Mouse (Mus musculus) forebrain, embryonic 12.5 days (tissue): ENCODE results near the gene Sipa1l3. TPM values are rescaled to one million over a fixed set of nuclear protein-coding genes. Genes with fewer than 3 reads are reported as not detected.

Source experiments
- ATAC-seq: fragments of 200-750 bp; cut with Nextera tagmentation; 2 replicates; pipeline ENCODE4 v1.8.0; 2017; ENCODE audit warnings: moderate TSS enrichment; ENCODE audit not compliant: low FRiP score
- H3K27ac ChIP-seq: fragments of 300-500 bp; sonication (generic); 2 replicates; pipeline ENCODE4 v1.5.1; 2016; ENCODE audit warnings: mild to moderate bottlenecking
- H3K27me3 ChIP-seq: fragments of 300-500 bp; sonication (generic); 2 replicates; pipeline ENCODE4 v1.6.1; 2016; ENCODE audit warnings: mild to moderate bottlenecking
- H3K36me3 ChIP-seq: fragments of 300-500 bp; sonication (generic); replicated peaks from 2 replicates; pipeline ENCODE4 v1.6.1; 2016; ENCODE audit warnings: mild to moderate bottlenecking
- H3K4me1 ChIP-seq: fragments of 300-500 bp; sonication (generic); 2 replicates; pipeline ENCODE4 v1.6.1; 2016
- H3K4me2 ChIP-seq: fragments of 300-500 bp; sonication (generic); 2 replicates; pipeline ENCODE4 v1.6.1; 2016; ENCODE audit warnings: mild to moderate bottlenecking, moderate library complexity
- H3K4me3 ChIP-seq: fragments of 300-500 bp; sonication (generic); replicated peaks from 2 replicates; pipeline ENCODE4 v1.5.1; 2016; ENCODE audit warnings: mild to moderate bottlenecking
- H3K9ac ChIP-seq: fragments of 300-500 bp; sonication (generic); 2 replicates; pipeline ENCODE4 v1.6.1; 2016; ENCODE audit warnings: mild to moderate bottlenecking
- H3K9me3 ChIP-seq: fragments of 300-500 bp; sonication (generic); 2 replicates; pipeline ENCODE4 v1.6.1; 2016
- WGBS: fragments of 180-500 bp; shearing (Covaris S2); methylation state at CpG from one replicate; pipeline ENCODE4 v1.1.7; 2016; 5-methylcytosine and 5-hydroxymethylcytosine counted together
- polyA plus RNA-seq: library from polyadenylated mRNA; unstranded; fragments of >200 nt; fragmentation: Nextera tagmentation; extraction: Ambion mirVana; gene quantifications from 2 replicates; pipeline ENCODE4 v1.2.1, GENCODE M21; 2016

Sipa1l3 gene
- polyA plus RNA-seq, 1 experiment from 2014 or later: 12.3 TPM

- H3K9ac ChIP-seq: no peak overlapping the region
- no peak overlapping the region for H3K4me3 ChIP-seq
- 60% methylated on average over 3 of the region's 3 CpGs for WGBS
- H3K27me3 ChIP-seq: no peaks in the 10 kb centered on the region
- H3K27ac ChIP-seq: peak overlapping the region; percentile 42
- no peaks in the 10 kb centered on the region for H3K9me3 ChIP-seq
- no peak overlapping the region for H3K4me2 ChIP-seq
- H3K36me3 ChIP-seq: peaks cover 22% of the 10 kb centered on the region; the same call in 1 of the 2 replicates
- H3K4me1 ChIP-seq: peaks cover 27% of the 10 kb centered on the region
- ATAC-seq: no peak
Observed at GRCm38 (mm10) chr7:29346212-29346611, 172.2 kb downstream of the Sipa1l3 start.

DNA sequence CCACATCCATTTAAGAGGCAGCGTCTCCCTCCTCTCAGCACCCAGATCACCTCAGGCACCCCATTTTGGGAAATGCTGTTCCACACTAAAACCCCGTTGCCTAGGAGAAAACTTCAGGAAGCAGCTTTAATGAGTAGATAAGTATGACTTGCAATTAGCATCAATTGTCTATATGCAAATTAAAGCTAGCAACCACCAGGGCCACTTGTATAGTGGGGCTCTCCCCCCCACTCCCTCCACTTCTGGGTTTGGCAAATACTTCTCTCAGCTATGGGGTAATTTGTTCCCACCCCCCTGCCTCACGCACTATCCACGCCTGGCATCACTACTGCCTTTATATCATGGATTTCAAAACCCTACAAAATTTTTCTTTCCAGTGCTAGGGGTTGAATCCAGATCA, 172.9 kb downstream of the Sipa1l3 start:
- H3K4me3 ChIP-seq: no peak overlapping the region
- peak overlapping the region; percentile 59; the same call in 1 of the 2 replicates for H3K27ac ChIP-seq
- no peak overlapping the region for H3K4me2 ChIP-seq
- ATAC-seq: peak; percentile 47; the same call in 1 of the 2 replicates
- peaks cover 17% of the 10 kb centered on the region; the same call in 1 of the 2 replicates for H3K36me3 ChIP-seq
- WGBS: 34% methylated on average over 4 of the region's 4 CpGs
- no peak overlapping the region for H3K9ac ChIP-seq
- H3K4me1 ChIP-seq: peaks cover 27% of the 10 kb centered on the region
- no peaks in the 10 kb centered on the region for H3K9me3 ChIP-seq
- no peaks in the 10 kb centered on the region for H3K27me3 ChIP-seq

- Histone ChIP-seq H3K36me3 (peaks cover 8% of the 10 kb centered on the region; the same call in 1 of the 2 replicates), H3K9me3 (no peaks in the 10 kb centered on the region), H3K4me2 (no peak overlapping the region), H3K9ac (no peak overlapping the region), H3K4me3 (no peak overlapping the region), H3K4me1 (peaks cover 27% of the 10 kb centered on the region), H3K27ac (no peak overlapping the region), H3K27me3 (no peaks in the 10 kb centered on the region)
- 89% methylated on average over 7 of the region's 7 CpGs for WGBS
- ATAC-seq: no peak
Observed at GRCm38 (mm10) chr7:29343746-29344145, 174.7 kb downstream of the Sipa1l3 start.

GRCm38 (mm10) chr7:29342489-29343092, 175.8 kb downstream of the Sipa1l3 start:
- Histone ChIP-seq H3K27ac (peak overlapping the region; percentile 73), H3K27me3 (no peaks in the 10 kb centered on the region), H3K9me3 (no peaks in the 10 kb centered on the region), H3K9ac (0 out of 2 replicates have a peak overlapping the region, but pooled peaks have one; percentile 12), H3K4me3 (no peak overlapping the region), H3K36me3 (no peaks in the 10 kb centered on the region), H3K4me1 (peaks cover 27% of the 10 kb centered on the region), H3K4me2 (no peak overlapping the region)
- peak; percentile 59; the same call in 1 of the 2 replicates for ATAC-seq
- 54% methylated on average over 8 of the region's 8 CpGs for WGBS

DNA sequence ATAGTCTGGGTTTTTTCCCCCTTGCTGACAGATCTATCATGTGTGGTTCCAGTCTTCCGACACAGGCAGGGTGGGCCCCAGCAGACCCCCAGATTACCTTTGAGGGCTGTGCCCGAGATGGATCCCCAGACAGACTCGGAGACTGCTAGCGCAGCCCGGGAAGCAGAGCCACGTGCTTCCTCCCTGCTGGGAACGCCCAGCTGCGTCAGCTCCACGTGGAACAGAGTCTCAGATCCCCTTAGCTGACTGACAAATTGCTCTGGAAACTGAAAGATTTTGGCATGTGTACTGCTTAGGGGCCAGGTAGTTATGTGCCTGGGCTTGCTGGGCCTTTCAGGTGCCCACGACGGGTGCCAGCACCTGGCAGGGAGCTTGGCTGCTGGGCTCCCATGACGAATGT, 176.7 kb downstream of the Sipa1l3 start:
- Histone ChIP-seq H3K4me2 (no peak overlapping the region), H3K4me1 (peaks cover 22% of the 10 kb centered on the region), H3K27me3 (no peaks in the 10 kb centered on the region), H3K9ac (peak overlapping the region; percentile 4; the same call in 1 of the 2 replicates), H3K9me3 (no peaks in the 10 kb centered on the region), H3K4me3 (no peak overlapping the region), H3K27ac (peak overlapping the region; percentile 73), H3K36me3 (no peaks in the 10 kb centered on the region; the same call in 1 of the 2 replicates)
- ATAC-seq: no peak
- 74% methylated on average over 12 of the region's 12 CpGs for WGBS

DNA sequence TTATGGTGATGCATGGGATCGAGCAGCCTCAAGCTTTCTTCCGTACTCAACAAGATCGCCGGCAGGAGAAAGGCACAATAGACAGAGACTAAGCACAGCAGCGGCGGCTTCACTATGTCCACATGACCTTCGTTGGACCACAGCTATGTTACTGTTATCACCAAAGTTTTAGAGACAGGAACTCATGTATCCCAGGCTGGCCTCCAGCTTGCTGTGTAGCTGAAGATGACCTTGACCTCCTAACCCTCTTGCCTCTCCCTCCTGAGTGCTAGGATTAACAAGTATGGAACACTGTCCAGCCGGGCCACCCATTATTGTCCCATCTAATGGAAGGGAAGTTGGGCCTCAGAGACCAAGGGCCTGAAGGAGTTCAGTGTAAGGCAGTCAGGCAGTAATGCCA, 177.6 kb downstream of the Sipa1l3 start:
- 94% methylated on average over 8 of the region's 8 CpGs for WGBS

GRCm38 (mm10) chr7:29340247-29340646, 178.2 kb downstream of the Sipa1l3 start:
- peaks cover 12% of the 10 kb centered on the region for H3K4me1 ChIP-seq
- H3K27me3 ChIP-seq: no peaks in the 10 kb centered on the region
- no peak overlapping the region for H3K4me2 ChIP-seq
- H3K27ac ChIP-seq: no peak overlapping the region
- no peaks in the 10 kb centered on the region for H3K9me3 ChIP-seq
- H3K9ac ChIP-seq: no peak overlapping the region
- WGBS: 88% methylated on average over 9 of the region's 9 CpGs
- ATAC-seq: no peak
- H3K4me3 ChIP-seq: no peak overlapping the region
- H3K36me3 ChIP-seq: no peaks in the 10 kb centered on the region; the same call in 1 of the 2 replicates

More for the DNA sequence above, 177.6 kb downstream of the Sipa1l3 start:
- H3K27me3 ChIP-seq: no peaks in the 10 kb centered on the region
- no peak overlapping the region for H3K27ac ChIP-seq
- H3K4me3 ChIP-seq: no peak overlapping the region
- peaks cover 18% of the 10 kb centered on the region for H3K4me1 ChIP-seq
- H3K9ac ChIP-seq: no peak overlapping the region
- no peak for ATAC-seq
- H3K9me3 ChIP-seq: no peaks in the 10 kb centered on the region
- H3K36me3 ChIP-seq: no peaks in the 10 kb centered on the region; the same call in 1 of the 2 replicates
- H3K4me2 ChIP-seq: no peak overlapping the region

- Histone ChIP-seq H3K4me1 (peaks cover 12% of the 10 kb centered on the region), H3K9ac (no peak overlapping the region), H3K27me3 (no peaks in the 10 kb centered on the region), H3K36me3 (no peaks in the 10 kb centered on the region; the same call in 1 of the 2 replicates), H3K4me3 (no peak overlapping the region), H3K4me2 (no peak overlapping the region), H3K9me3 (no peaks in the 10 kb centered on the region), H3K27ac (no peak overlapping the region)
- ATAC-seq: no peak
- WGBS: 84% methylated on average over 14 of the region's 14 CpGs
Observed at GRCm38 (mm10) chr7:29338984-29339679, 179.3 kb downstream of the Sipa1l3 start.

DNA sequence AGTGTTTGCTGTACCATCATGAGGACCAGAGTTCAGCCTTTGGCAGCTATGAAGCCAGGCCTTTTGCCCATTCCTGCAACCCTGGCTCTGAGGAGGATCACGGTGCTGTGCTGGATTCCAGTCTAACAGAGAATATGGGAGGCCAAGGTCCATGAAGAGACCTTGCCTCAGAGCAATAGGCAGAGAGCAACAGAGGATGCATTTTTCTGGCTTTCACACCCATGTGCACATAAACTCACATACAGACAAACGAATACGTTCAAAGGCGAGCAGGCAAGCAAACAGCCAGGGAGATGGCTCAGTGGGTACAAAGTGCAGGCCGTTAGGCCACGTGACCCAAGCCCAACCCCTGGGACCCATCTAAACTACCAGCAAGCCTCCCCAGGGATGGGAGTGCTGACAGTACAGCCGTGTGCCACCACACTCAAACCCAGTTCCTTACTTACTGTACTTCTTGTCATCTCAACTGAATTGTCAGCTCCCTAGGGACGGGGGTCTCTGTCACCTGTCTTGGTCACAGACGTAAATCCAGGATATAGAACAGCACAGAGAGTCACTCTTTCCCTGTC, 180.0 kb downstream of the Sipa1l3 start:
- no peaks in the 10 kb centered on the region for H3K9me3 ChIP-seq
- 89% methylated on average over 9 of the region's 9 CpGs for WGBS

DNA sequence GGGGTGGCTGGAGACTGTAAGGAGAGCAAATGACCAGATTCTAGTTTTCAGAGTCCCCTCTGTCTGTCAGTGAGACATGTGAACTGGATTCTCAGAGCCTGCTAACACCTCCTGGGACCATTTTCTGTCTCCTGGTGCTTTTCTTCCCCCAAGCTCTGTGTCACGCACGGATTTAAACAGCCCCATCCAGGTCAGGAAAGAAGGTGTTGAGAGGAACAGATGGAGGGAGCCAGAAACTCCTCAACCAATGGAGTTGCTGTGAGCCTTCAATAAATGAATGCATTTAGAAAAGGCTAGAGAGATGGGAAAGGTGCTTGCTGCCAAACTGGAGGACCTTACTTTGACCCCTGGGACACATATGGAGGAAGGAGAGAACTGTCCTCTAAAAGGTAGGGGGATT, 180.7 kb downstream of the Sipa1l3 start:
- Histone ChIP-seq H3K4me3 (no peak overlapping the region), H3K9ac (no peak overlapping the region), H3K27ac (no peak overlapping the region), H3K4me1 (peaks cover 17% of the 10 kb centered on the region), H3K4me2 (no peak overlapping the region), H3K27me3 (no peaks in the 10 kb centered on the region), H3K9me3 (no peaks in the 10 kb centered on the region), H3K36me3 (no peaks in the 10 kb centered on the region; the same call in 1 of the 2 replicates)
- WGBS: 88% methylated on average over 2 of the region's 2 CpGs
- ATAC-seq: no peak

More for the DNA sequence above, 180.0 kb downstream of the Sipa1l3 start:
- no peak for ATAC-seq
- H3K4me3 ChIP-seq: no peak overlapping the region
- no peak overlapping the region for H3K9ac ChIP-seq
- no peak overlapping the region for H3K27ac ChIP-seq
- H3K36me3 ChIP-seq: no peaks in the 10 kb centered on the region; the same call in 1 of the 2 replicates
- H3K27me3 ChIP-seq: no peaks in the 10 kb centered on the region
- H3K4me1 ChIP-seq: peaks cover 17% of the 10 kb centered on the region
- H3K4me2 ChIP-seq: no peak overlapping the region

DNA sequence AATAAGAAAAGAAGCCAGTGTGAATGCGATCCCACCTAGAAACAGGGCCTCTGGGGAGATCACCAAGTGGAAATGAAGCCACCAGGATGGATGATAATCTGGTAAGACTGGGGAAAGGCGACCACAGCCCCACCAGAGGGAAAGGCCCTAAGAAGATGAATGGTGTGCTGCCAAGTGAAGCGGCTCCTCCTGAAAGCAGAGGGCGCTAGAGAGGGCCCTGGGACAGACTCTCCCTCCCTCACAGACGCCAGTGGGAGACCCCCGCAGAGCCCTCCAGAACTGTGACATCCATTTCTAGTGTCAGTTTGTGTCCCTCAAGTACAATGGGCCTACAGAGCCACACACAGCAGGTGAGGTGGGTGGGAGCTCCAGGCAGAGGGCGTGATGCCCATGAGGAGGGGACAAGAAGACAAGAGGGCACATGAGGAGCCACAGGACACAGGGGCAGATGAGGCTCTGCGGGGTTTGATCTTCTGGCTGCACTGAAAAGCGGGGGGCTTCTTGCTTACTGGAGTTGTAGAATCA, 181.6 kb downstream of the Sipa1l3 start:
- no peak for ATAC-seq
- H3K4me1 ChIP-seq: peaks cover 8% of the 10 kb centered on the region
- no peak overlapping the region for H3K4me3 ChIP-seq
- H3K9ac ChIP-seq: no peak overlapping the region
- H3K36me3 ChIP-seq: peaks cover 6% of the 10 kb centered on the region
- no peak overlapping the region for H3K4me2 ChIP-seq
- 67% methylated on average over 9 of the region's 9 CpGs for WGBS
- no peaks in the 10 kb centered on the region for H3K9me3 ChIP-seq
- no peaks in the 10 kb centered on the region for H3K27me3 ChIP-seq
- H3K27ac ChIP-seq: no peak overlapping the region
